Mouse (Mus musculus): ENCODE data around the gene Eef2. TPM values are rescaled to one million over a fixed set of nuclear protein-coding genes. Genes with fewer than 3 reads are reported as not detected.
A peak's percentile ranks its signal among the peaks of the same experiment; 100 is the strongest.
"Not testable (repeated sequence)": the region's sequence is repeated elsewhere in the genome, so short reads cannot be mapped to it uniquely, and the experiment has no call there.

Eef2 gene
- total RNA-seq, 2 experiments from 2014 or later, result 857 to 954 TPM

DNA sequence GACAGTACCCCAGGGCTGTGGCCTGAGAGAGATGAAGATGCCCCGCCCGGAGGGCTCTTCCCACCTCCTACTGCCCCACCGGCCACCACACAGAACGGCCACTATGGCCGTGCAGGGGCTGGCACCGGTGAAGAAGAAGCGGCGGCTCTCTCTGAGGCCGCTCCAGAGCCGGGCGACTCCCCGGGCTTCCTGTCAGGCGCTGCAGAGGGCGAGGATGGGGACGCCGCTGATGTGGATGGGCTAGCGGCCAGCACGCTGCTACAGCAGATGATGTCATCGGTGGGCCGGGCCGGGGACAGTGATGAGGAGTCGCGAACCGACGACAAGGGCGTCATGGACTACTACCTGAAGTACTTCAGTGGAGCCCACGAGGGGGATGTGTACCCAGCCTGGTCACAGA is 31.8 kb upstream of the Eef2 start:
- no peak for DNase-seq (ENCODE audit: low spot score in 2 of 2)
- intact Hi-C loops (cut with DNase I), result loop anchor here (5.0 kb wide), 1 partner anchor 33 kb away; the partner anchor contains the start of gene Eef2

DNA sequence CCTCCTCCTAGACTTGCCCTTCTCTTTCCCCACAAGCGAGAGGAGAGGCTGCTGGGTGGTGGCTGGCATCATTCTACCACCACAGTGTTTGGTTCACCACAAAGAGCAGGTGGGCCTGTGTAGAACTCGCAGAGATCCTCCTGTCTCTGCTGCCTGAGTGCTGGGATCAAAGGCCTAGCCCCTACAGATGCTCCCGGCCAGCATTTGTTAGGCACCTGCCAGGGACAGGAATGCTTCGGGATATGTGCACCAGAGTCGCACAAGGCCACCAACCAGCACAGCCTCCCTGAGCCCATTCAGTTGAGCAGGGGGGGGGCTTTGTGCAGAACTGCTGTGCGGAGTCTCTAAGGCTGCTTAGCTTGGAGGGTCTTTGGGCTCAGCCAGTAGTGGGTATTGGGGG is 31.1 kb upstream of the Eef2 start:
- intact Hi-C loops (cut with DNase I), result no loop called here
- no peak for DNase-seq (ENCODE audit: low spot score in 2 of 2)

DNA sequence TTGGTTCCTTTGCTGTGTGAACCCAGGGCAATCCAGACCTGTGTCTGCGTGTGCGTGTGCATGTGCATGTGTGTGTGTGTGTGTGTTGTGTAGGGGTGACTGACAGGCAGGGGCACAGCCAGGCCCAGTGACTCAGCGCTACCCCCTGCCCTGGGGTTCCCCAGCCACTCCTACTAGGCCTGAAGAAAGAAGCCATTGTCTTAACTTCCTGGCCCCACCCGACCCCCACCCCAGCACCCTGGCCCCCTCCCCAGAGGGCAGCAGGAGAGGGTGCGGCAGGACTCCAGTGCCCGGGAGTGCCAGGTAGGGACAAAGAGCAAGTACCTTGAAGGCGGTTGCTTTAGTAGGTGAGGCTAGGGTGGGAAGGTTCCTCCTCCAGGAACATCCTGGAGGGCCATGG is 30.7 kb upstream of the Eef2 start:
- intact Hi-C loops (cut with DNase I), result no loop called here
- DNase-seq (ENCODE audit: low spot score in 2 of 2), result no peak

DNA sequence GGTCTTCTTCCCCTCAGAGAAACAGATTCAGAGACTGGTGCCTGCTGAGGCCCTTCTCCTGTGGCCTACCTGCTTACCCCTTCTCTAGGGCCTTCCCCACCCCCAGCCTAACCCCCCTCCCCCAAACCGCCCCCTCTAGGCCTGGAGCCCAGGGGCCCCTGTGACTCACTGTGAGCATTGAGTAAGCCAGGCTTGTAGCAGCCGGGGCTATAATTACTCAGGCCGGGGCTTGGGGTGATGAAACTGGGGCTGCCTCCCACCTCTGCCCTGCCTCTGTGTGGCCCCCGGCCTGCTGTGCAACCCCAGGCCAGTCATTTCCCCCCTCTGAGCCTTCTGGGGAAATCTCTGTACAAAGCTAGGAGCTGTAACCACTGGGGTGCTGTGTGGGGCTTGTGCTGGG is 30.1 kb upstream of the Eef2 start:
- intact Hi-C loops (cut with DNase I), result no loop called here
- no peak for DNase-seq (ENCODE audit: low spot score in 2 of 2)

DNA sequence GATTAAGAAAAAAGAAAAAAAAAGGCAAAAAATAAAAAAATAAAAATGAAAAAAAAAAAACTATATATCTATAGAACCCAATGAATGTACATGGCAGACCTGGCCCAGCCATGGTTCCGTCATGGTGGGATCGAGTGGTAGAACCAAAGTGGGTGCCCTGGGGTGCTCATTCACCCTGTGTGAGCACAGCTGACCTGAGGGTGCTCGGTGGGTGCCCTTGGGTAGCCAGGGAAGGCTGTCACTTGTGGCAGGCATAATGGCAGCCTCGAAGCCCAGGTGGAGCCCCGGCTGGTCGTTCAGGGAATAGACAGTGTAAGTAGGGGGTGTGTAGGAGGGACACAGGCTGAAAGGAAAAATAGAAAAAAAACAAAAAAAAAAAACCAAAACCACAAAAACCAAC is 25.2 kb upstream of the Eef2 start:
- intact Hi-C loops (cut with DNase I), result no loop called here
- DNase-seq (ENCODE audit: low spot score in 2 of 2), result no peak

DNA sequence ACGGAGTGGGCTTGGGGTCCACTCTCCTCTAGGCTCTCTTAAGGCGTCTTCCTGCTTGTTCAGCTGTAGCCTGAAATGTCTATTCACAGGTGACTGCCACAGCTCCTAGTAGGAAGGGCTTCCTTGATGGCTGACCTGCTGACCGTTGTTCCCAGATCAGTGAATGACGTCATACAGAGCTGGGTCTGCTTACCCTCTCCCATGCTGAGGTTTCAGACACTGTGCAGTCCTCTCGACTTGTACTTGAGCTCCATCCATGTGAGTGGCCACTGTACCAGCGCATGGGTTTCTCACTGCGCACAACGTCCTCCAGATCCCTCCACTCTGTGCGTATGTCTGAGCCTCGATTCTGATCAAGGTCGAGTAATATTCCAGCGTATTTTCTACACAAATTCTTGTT is 23.8 kb upstream of the Eef2 start:
- no peak for DNase-seq (ENCODE audit: low spot score in 2 of 2)
- intact Hi-C loops (cut with DNase I), result no loop called here

DNA sequence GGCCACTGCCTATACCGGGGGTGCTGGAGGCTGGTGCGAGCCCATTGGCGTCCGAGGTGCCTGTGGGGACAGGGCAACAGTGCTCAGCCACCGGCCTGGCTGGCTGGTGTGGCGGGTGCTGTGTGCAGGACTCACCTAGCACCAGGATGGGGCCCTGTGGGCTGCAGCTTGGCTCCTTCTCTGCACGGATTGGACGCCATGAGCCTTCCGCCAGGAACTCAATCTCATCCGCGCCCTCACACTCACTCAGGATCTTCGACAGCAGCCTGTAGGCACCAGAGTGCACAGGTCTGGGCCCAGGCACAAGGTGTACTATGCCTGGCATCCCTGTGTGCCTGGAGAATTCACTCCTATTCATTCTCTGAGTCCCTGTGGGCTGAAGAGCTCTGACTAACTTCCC is 22.1 kb upstream of the Eef2 start:
- no peak for DNase-seq (ENCODE audit: low spot score in 2 of 2)
- intact Hi-C loops (cut with DNase I), result no loop called here

DNA sequence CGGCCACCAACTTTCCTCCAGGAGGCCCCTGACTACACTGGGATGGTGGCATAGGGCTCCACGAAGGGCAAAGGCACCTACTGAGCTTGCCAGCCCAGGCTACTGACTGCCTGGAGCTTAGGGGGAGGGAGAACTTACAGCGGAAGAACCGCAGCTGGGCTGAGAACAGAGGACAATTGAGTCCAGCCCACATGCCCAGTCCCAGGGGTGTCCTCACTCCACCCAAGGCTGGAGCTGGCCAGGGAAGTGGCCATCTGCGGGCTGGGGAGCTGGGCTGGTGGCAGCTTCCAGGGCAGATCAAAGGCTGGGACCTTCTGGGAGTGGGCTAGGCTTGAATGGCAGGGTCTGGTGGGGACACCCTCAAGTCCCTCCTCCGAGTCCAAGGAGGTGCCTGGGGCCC is 21.7 kb upstream of the Eef2 start:
- DNase-seq (ENCODE audit: low spot score in 2 of 2), result no peak
- intact Hi-C loops (cut with DNase I), result no loop called here

DNA sequence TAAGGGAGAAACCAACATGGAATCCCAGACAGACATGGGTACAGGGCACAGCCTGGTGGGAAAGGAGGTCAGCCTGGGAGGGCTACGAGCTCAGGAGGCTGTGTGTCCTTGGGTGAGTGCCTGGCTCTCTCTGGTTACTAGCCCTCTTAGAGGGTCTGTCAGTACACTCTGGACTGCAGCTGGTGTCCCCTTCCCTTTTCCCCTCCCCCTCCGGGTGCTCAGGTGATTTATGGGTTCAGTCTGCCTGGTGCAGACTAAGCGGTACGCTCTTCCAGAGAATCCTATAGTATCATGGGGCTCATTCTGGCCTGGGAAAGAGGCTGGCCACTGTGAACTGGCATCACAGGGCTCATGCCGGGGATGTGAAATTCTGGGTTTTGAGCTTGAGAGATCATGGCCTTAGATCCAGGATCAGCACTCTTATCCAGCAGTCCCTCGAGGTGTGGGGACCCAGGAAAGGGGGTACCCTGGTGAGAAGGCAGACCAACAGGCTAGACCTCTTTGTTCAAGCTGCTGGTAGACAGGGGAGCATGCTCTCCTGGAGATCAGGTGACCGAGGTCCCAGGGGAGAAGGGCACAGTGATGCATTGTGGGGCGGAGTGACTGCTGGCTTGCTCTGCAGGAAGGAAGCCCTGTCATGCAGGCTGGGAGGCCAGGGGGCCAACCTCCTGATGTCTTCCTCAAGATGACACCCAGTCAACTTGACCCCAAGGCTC is 14.7 kb upstream of the Eef2 start:
- intact Hi-C loops (cut with DNase I), result no loop called here
- no peak for DNase-seq (ENCODE audit: low spot score in 2 of 2)

DNA sequence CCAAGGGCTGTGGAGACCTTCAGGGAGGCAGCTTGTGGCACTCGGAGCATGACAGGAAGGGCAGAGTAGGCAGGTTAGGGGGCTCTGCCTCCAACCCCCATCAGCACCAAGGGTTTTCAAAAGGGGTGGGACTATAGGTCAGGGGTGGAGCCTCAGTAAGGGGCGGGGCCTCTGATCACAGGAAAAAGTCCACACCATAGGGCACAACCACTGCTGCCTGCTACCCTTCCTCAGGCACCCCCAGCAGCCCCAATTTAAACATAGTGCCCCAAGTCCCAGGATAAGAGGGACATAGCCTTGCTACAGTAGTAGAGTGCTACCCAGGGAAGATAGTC is 14.1 kb upstream of the Eef2 start:
- intact Hi-C loops (cut with DNase I), result no loop called here
- DNase-seq (ENCODE audit: low spot score in 2 of 2), result no peak

DNA sequence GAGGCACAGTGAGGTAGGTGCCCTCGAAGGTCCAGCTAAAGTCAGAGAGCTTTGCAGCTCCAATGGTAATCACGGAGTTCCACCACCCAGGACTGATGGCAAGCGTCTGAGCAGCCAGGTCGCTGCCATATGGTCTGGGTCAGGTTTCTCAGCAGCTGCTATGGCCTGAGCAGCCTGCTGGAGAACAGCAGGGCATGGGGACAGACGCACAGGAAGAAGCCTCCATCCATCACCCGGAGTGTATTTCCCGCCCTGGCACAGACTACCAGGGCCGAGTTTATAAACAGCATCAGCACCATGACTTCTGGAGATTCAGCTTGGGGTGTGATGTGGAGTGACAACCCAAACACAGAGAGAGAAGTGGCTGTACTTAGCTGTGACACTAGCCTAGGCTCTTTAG is 11.3 kb upstream of the Eef2 start:
- intact Hi-C loops (cut with DNase I), result no loop called here

DNA sequence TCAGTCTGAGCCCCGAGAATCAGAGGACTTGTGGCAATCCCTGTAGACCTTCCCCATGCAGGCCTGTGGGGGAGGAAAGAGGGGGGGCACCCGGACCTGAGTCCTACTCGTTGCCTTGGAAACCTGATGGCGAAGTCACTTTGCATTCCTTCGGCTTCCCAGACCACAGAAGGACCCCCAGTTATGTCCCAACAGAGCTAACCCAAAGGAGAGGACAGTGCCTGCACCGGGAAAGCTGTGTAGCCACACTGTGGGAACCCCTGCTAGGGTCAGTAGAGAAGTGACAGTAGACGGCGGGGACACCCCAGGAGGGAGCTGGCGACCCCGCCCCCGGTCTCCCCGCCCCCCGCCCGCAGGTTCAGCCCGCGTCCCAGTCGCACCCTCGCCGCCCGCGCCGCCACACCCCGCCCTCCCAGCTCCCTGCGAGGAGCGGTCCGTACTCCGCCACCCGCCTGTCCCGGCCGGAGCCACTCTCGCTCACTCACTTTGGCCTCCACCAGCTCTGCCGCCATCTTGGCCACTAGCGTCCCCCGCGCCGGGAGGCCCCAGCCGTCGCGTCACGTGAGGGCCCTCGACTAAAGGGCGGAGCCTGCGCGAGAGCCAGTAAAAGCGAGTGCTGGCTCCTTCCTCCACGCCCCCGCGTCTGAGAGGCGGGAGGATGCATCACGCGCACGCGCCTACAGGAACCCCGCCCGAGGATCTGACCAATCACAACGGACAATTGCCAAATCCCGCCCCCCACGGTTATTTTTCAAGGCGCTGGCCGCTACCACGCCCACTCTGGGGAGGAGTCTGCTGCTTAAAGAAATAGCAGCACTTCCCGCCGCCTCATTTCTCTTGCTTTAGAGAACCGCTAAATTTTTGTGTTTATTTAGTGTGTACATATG is 9.0 kb upstream of the Eef2 start, which contains the start of gene Pias4:
Pias4 (minus strand) TSS at position 724 of the 887 bp plus-strand sequence.
- intact Hi-C loops (cut with DNase I), result no loop called here
- DNase-seq (ENCODE audit: low spot score in 2 of 2), result peak; percentile 100

More for the DNA sequence above, 11.3 kb upstream of the Eef2 start:
- DNase-seq (ENCODE audit: low spot score in 2 of 2), result no peak

DNA sequence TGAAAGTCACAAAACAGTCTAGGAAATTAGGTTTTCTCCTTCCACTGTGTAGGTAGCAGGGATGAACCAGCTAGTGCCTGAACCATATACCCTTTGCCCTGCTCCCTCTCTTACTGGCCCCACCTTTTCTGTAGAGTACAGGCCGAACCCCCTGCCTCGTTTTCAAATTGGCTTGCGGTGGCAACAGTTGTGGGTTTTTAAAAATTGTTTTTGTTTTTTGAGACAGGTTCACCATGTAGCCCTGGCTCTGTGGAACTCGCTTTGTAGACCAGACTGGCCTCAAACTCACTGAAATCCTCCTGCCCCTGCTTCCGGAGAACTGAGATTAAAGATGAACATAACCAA is 8.4 kb upstream of the Eef2 start:
- intact Hi-C loops (cut with DNase I), result no loop called here
- DNase-seq (ENCODE audit: low spot score in 2 of 2), result no peak

DNA sequence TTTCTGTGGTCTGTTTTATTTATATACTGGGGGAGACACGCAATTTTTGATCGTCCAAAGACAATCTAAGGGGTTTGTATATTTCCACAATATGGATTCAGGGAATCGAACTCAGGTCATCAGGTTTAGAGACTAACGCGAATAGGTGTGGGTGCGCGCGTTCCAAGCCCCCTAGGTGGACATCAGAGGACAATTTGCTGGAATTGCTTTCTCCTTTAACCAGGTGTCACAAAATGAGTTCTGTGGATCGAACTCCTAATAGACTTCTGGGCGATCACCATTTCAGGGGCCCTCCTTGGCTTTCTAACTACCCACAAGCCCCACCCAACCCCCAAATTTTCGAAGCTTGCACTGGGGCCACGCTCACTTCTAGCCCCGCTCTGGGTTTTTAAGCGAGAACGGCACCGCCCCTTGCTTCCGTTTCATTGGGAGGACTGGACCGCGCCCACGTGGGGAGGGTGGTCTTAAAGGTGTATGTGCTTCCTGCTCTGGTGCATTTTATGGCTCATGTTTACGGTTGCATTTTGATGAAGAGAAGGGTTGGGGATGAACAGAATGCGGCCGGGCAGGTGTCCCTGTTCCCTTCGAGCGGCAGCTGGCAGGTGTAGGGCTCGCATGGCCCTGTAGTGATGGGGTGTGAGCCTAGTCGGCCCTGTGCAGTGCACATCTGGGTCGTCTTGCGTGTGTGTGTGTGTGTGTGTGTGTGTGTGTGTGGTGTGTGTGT is 7.7 kb upstream of the Eef2 start:
- intact Hi-C loops (cut with DNase I), result no loop called here
- peak; percentile 73 to 77 for DNase-seq (ENCODE audit: low spot score in 2 of 2)

DNA sequence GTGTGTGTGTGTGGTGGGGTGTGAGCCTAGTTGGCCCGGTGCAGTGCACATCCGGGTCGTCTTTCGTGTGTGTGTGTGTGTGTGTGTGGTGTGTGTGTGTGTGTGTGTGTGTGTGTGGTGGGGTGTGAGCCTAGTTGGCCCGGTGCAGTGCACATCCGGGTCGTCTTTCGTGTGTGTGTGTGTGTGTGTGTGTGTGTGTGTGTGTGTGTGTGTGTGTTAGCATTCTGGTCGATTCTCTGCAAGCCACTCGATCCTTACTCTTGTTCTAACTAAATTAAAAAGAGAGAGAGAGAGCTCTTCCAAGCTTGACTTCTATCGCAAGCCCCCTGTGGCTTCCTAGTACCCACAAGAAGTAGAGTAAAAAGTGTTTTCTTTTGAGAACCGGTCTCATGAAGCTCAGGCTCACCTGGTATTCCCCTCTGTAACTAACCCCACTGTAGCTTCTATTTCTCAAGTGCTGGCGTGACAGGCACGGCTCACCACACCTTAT is 7.0 kb upstream of the Eef2 start:
- intact Hi-C loops (cut with DNase I), result not testable (repeated sequence)

DNA sequence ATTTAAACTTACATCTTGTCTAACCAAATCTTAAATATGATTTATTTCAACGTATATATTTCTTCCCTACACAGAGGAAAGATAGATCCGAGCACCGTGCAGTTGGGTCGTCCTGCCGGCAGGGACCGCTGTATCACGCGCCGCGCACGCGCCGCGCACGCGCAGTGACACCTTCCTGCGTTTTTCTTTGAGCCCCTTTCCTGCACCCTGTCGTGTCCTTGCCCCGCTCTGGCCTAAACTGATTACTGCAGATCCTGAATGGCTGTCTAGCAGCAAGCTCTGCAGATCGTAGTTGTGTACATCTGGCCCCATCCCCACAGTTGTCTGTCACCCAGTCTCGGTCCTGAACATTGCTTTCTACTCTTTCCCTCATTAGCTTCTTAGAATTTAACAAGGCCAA is 3.3 kb upstream of the Eef2 start:
- intact Hi-C loops (cut with DNase I), result no loop called here

More for the DNA sequence above, 7.0 kb upstream of the Eef2 start:
- not testable (repeated sequence) for DNase-seq (ENCODE audit: low spot score in 2 of 2)

DNA sequence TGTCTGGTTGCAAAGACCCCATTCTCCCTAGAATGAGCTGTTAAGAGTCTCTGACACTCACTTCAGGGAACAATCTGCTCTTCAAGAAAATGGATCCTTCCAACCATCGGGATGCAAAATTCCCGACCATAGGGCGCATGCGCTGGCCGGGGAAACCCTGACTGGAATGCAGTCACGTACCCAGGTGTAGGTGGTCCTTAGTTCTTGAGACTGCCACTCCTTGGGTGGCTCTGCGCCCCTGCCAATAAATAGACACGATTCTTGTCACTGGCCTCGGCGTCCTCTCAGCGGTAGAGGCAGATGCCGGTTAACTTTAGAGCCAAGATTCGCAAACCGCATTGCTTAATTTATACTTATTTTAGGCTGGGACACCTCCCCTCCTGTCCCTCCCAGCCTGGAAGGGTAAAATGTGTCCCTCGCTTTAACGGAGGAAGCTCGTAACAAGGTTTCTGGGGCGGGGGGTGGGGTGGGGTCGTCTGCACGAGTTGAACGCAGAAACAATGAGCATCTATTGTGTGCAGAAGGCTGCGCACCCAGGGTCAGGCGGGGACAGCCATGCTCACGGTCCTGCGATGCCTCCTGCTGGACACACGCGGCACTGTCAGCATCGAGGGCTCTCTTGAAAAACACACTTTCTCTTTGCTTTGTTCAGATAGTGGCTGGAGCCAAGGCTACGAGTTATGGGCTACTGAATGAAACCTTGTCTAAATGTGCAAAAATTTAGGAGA is 1.6 kb upstream of the Eef2 start:
- DNase-seq (ENCODE audit: low spot score in 2 of 2), result peak; percentile 86 to 88
- intact Hi-C loops (cut with DNase I), result loop anchor here (5.0 kb wide), 1 partner anchor 32 kb away; no protein-coding TSS in a partner anchor

More for the DNA sequence above, 3.3 kb upstream of the Eef2 start:
- DNase-seq (ENCODE audit: low spot score in 2 of 2), result peak; percentile 83 to 86

DNA sequence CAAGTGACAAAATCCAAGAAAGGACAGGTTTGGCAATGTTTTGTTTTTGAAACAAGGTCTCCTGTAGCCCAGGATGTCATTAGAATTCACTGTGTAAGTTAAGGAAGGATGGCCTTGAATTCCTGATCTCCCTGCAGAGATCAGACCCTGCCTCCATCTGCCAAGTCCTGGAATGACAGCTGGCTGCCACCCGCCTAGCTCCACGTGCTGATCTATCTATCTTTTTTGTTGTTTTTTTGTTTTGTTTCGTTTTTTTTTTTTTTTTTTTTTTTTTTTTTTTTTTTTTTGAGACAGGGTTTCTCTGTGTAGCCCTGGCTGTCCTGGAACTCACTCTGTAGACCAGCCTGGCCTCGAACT is 1.1 kb upstream of the Eef2 start:
- intact Hi-C loops (cut with DNase I), result loop anchor here (5.0 kb wide), 1 partner anchor 33 kb away; no protein-coding TSS in a partner anchor
- not testable (repeated sequence) for DNase-seq (ENCODE audit: low spot score in 2 of 2)

DNA sequence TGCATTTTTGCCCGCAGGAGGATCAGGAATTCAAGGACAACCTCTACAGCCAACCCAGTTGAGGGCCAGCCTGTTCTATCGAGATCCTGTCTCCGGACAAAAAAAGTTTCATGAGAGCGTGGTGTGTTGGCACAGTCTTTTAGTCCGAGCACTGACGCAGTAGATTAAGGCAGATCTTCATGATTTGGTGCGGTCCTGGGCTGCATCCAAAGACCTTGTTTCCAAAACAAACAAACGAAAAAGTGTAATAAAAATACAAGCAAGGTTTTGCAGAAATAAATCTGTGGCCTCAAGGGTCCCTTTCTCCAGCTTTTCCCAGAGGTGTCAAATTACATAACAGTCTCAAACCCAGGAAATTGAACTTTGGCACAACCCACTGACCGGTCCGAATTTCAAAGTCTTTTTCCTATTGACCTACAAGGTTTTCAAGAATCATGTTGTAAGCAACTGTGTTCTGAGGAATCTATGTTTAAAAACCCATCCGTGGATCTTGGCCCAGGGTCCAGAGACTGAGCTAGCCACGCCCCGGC is 430 bp upstream of the Eef2 start:
- intact Hi-C loops (cut with DNase I), result loop anchor here (5.0 kb wide), 1 partner anchor 34 kb away; no protein-coding TSS in a partner anchor
- DNase-seq (ENCODE audit: low spot score in 2 of 2), result no peak

Measured in left cerebral cortex, postnatal 36 days (tissue).